Mouse (Mus musculus) liver, embryonic 16.5 days (tissue): ENCODE results near the gene Psmd11. TPM values are rescaled to one million over a fixed set of nuclear protein-coding genes. Genes with fewer than 3 reads are reported as not detected.
"Not testable (repeated sequence)": the region's sequence is repeated elsewhere in the genome, so short reads cannot be mapped to it uniquely, and the experiment has no call there.

Experiments used
- ATAC-seq: fragments of 200-750 bp; cut with Nextera tagmentation; 2 replicates; pipeline ENCODE4 v1.8.0; 2017; ENCODE audit warnings: low read depth, mild to moderate bottlenecking, moderate number of reproducible peaks, moderate library complexity
- H3K27ac ChIP-seq: fragments of 300-500 bp; sonication (generic); 2 replicates; pipeline ENCODE4 v1.5.1; 2014; ENCODE audit warnings: mild to moderate bottlenecking, low read length
- H3K27me3 ChIP-seq: fragments of 300-500 bp; sonication (generic); 2 replicates; pipeline ENCODE4 v1.6.1; 2014; ENCODE audit warnings: low read depth, low read length, mixed read lengths; ENCODE audit not compliant: control insufficient read depth, insufficient read depth
- H3K36me3 ChIP-seq: fragments of 300-500 bp; sonication (generic); 2 replicates; pipeline ENCODE4 v1.6.1; 2014; ENCODE audit warnings: mild to moderate bottlenecking; ENCODE audit not compliant: control insufficient read depth, insufficient read depth
- H3K4me1 ChIP-seq: fragments of 300-500 bp; sonication (generic); 2 replicates; pipeline ENCODE4 v1.6.1; 2014; ENCODE audit warnings: low read depth, low read length, mixed read lengths; ENCODE audit not compliant: control insufficient read depth
- H3K4me2 ChIP-seq: fragments of 300-500 bp; sonication (generic); 2 replicates; pipeline ENCODE4 v1.6.1; 2014; ENCODE audit warnings: low read depth, low read length, mixed read lengths
- H3K4me3 ChIP-seq: fragments of 300-500 bp; sonication (generic); 2 replicates; pipeline ENCODE4 v1.5.1; 2014; ENCODE audit warnings: low read depth, mild to moderate bottlenecking, low read length
- H3K9ac ChIP-seq: fragments of 300-500 bp; sonication (generic); 2 replicates; pipeline ENCODE4 v1.6.1; 2014; ENCODE audit warnings: low read depth, low read length
- H3K9me3 ChIP-seq: fragments of 300-500 bp; sonication (generic); replicated peaks from 2 replicates; pipeline ENCODE4 v1.6.1; 2016; ENCODE audit warnings: low read length; ENCODE audit not compliant: control insufficient read depth
- WGBS: fragments of 180-500 bp; shearing (Covaris S2); extraction: QIAGEN DNeasy Blood & Tissue Kit; methylation state at CpG from one replicate; pipeline ENCODE4 v1.1.7; 2014; ENCODE audit not compliant: insufficient replicate concordance; 5-methylcytosine and 5-hydroxymethylcytosine counted together
- polyA plus RNA-seq: library from polyadenylated mRNA; unstranded; fragments of >200 nt; fragmentation: Nextera tagmentation; extraction: Ambion mirVana; gene quantifications from 2 replicates; pipeline ENCODE4 v1.2.1, GENCODE M21; 2015

The Psmd11 gene
- polyA plus RNA-seq, 1 experiment from 2014 or later: 141 TPM

DNA sequence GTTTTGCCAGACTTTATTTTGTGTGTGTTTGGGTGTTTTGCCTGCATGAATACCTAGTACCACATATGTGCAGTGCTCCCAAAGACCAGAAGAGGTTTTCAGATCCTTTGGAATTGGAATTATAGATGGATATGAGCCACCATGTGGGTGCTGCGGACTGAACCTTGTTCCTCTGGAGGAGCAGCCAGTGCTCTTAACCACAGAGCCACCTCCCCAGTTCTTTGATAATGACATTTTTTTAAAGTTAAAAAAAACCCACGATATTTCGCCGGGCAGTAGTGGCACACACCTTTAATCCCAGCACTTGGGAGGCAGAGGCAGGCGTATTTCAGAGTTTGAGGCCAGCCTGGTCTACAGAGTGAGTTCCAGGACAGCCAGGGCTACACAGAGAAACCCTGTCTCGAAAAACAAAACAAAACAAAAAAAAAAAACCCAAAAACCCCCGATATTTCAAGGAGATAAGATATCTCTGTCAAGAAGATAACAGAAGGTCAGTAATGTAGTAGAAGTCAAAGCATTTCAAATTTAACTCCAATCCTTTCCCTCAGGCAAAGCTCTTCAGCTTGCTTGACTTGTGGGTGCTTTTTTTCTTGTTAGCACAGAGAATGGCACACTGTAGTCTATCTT, 6.9 kb upstream of the Psmd11 start:
- WGBS: 40% methylated on average over 7 of the region's 7 CpGs
- no peak overlapping the region for H3K4me2 ChIP-seq
- no peak overlapping the region for H3K4me3 ChIP-seq
- no peaks in the 10 kb centered on the region for H3K27me3 ChIP-seq
- no peak overlapping the region for H3K27ac ChIP-seq
- H3K4me1 ChIP-seq: no peaks in the 10 kb centered on the region; the same call in 1 of the 2 replicates
- H3K9me3 ChIP-seq: no peaks in the 10 kb centered on the region
- no peak for ATAC-seq
- no peak overlapping the region for H3K9ac ChIP-seq
- H3K36me3 ChIP-seq: no peaks in the 10 kb centered on the region

DNA sequence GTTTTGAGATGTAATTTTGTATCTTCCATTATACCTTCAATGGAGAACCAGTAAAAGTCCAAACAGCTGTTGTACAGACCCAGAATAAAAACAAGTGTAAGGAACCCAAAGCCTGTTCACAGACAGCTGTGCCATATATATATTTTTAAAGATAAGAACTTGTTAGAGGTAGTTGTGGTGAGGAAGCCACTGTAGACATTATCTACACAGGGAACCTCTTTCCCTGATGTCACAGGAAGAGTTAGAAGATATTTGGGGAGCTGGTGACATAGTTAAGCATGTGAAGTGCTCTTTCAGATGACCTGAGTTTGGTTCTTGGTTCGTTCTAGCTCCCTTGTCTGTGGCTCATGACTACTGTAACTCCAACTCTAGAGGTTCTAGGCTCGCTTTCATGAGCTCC, 3.7 kb upstream of the Psmd11 start:
- no peak overlapping the region for H3K4me2 ChIP-seq
- ATAC-seq: no peak
- no peaks in the 10 kb centered on the region for H3K36me3 ChIP-seq
- H3K9me3 ChIP-seq: no peaks in the 10 kb centered on the region
- no peaks in the 10 kb centered on the region for H3K27me3 ChIP-seq
- 39% methylated on average over 2 of the region's 2 CpGs for WGBS
- no peak overlapping the region for H3K27ac ChIP-seq
- peaks cover 5% of the 10 kb centered on the region for H3K4me1 ChIP-seq
- no peak overlapping the region for H3K9ac ChIP-seq
- no peak overlapping the region for H3K4me3 ChIP-seq

DNA sequence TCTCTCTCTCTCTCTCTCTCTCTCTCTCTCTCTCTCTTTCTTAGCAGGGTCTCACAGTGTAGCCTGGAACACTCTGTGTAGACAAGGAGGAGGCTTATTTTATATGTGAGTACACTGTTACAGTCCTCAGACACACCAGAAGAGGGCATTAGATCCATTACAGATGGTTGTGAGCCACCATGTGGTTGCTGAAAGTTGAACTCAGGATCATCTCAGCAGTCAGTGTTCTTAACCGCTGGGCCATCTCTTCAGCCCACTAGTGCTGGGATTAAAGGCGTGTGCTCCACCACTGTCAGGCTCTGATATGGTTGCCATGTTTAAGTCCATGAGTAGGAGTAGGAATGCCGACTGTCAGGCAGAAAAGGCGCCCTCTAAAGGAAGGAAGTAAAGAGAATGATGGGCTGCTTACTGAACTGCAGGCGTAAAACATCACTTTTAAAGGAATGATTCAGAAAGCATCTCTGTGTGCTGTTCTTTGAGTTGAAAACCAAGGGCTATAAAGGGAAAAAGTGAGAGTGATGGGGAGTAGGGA, 3.1 kb upstream of the Psmd11 start:
- WGBS: 45% methylated on average over 5 of the region's 5 CpGs
- Histone ChIP-seq H3K27ac (no peak overlapping the region), H3K4me2 (no peak overlapping the region), H3K9ac (no peak overlapping the region), H3K4me1 (peaks cover 8% of the 10 kb centered on the region), H3K36me3 (no peaks in the 10 kb centered on the region), H3K27me3 (no peaks in the 10 kb centered on the region), H3K9me3 (no peaks in the 10 kb centered on the region), H3K4me3 (no peak overlapping the region)
- ATAC-seq: no peak

DNA sequence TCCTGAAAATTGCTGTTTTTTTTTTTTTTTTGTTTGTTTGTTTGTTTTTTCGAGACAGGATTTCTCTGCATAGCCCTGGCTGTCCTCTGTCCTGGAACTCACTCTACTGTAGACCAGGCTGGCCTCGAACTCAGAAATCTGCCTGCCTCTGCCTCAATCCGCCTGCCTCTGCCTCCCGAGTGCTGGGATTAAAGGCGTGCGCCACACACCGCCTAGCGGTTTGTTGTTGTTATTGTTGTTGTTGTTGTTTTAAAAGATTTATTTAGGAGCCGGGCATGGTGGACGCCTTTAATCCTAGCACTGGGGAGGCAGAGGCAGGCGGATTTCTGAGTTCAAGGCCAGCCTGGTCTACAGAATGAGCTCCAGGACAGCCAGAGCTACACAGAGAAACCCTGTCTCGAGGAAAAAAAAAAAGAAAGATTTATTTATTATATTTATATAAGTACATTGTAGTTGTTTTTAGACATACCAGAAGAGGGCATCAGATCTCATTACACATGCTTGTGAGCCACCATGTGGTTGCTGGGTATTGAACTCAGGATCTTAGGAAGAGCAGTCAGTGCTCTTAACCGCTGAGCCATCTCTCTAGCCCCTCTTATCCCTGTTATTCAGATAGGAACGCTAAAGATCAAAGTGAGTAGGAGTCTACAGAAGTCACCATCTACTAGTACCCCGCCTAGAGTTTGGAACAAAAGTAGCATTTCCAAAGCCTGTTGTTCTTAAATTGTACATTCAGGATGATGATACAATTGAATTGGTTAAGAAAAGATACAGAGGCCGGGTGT, 2.2 kb upstream of the Psmd11 start:
- not testable (repeated sequence) for H3K4me2 ChIP-seq
- 65% methylated on average over 16 of the region's 16 CpGs for WGBS

GRCm38 (mm10) chr11:80429009-80429475, 627 bp downstream of the Psmd11 start:
- H3K4me1 ChIP-seq: peaks cover 10% of the 10 kb centered on the region
- H3K36me3 ChIP-seq: peaks cover 16% of the 10 kb centered on the region
- peak overlapping the region; percentile 97 for H3K9ac ChIP-seq
- peak overlapping the region; percentile 82 for H3K27ac ChIP-seq
- H3K27me3 ChIP-seq: no peaks in the 10 kb centered on the region
- H3K4me2 ChIP-seq: peak overlapping the region; percentile 68
- no peaks in the 10 kb centered on the region for H3K9me3 ChIP-seq
- peak; percentile 68 for ATAC-seq
- 0% methylated on average over 37 of the region's 37 CpGs for WGBS
- peak overlapping the region; percentile 99 for H3K4me3 ChIP-seq

More for the DNA sequence above, 2.2 kb upstream of the Psmd11 start:
- H3K27ac ChIP-seq, H3K9me3 ChIP-seq, H3K36me3 ChIP-seq, ATAC-seq, H3K9ac ChIP-seq, H3K4me3 ChIP-seq, H3K27me3 ChIP-seq, H3K4me1 ChIP-seq: not testable (repeated sequence)

GRCm38 (mm10) chr11:80429500-80430166, 1.2 kb downstream of the Psmd11 start:
- H3K4me2 ChIP-seq: peak overlapping the region; percentile 68
- peaks cover 10% of the 10 kb centered on the region for H3K4me1 ChIP-seq
- peaks cover 18% of the 10 kb centered on the region for H3K36me3 ChIP-seq
- no peaks in the 10 kb centered on the region for H3K27me3 ChIP-seq
- 41% methylated on average over 14 of the region's 14 CpGs for WGBS
- H3K9me3 ChIP-seq: no peaks in the 10 kb centered on the region
- ATAC-seq: no peak
- H3K4me3 ChIP-seq: peak overlapping the region; percentile 99
- peak overlapping the region; percentile 97 for H3K9ac ChIP-seq
- peak overlapping the region; percentile 82 for H3K27ac ChIP-seq

- H3K4me1 ChIP-seq: peaks cover 10% of the 10 kb centered on the region
- H3K36me3 ChIP-seq: peaks cover 20% of the 10 kb centered on the region
- H3K4me2 ChIP-seq: 0 out of 2 replicates have a peak overlapping the region, but pooled peaks have one; percentile 10
- no peak for ATAC-seq
- no peaks in the 10 kb centered on the region for H3K9me3 ChIP-seq
- whole genome bisulfite sequencing: 81% methylated on average over 3 of the region's 3 CpGs
- no peak overlapping the region for H3K4me3 ChIP-seq
- H3K9ac ChIP-seq: no peak overlapping the region
- H3K27ac ChIP-seq: no peak overlapping the region
- H3K27me3 ChIP-seq: no peaks in the 10 kb centered on the region
These were observed 2.0 kb downstream of the Psmd11 start for GRCm38 (mm10) chr11:80430366-80430910.

DNA sequence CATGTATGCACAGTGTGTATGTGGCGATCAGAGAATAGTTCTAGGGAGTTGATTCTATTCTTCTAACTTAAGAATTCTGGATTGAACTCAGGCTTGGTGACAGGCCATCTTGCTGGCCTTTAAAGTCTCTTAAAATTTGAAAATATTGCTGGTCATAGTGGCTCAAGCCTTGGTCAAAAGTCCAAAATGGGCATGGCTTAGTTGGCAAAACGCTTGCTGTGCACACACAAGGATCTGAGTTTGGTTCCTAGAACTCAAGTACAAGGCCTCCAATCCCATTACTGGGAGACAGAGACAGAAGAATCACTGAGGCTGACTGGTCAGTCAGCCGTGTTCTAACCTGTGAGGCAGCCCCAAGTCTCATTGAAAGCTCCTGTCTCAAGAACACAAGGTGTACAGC, 18.5 kb downstream of the Psmd11 start:
- no peak overlapping the region for H3K27ac ChIP-seq

More for the DNA sequence above, 18.5 kb downstream of the Psmd11 start:
- peaks cover 29% of the 10 kb centered on the region for H3K36me3 ChIP-seq
- H3K4me1 ChIP-seq: no peaks in the 10 kb centered on the region
- H3K27me3 ChIP-seq: no peaks in the 10 kb centered on the region
- H3K9me3 ChIP-seq: no peaks in the 10 kb centered on the region
- H3K9ac ChIP-seq: no peak overlapping the region
- no peak overlapping the region for H3K4me3 ChIP-seq
- 76% methylated on average over 3 of the region's 3 CpGs for WGBS
- no peak for ATAC-seq
- H3K4me2 ChIP-seq: no peak overlapping the region
